Mouse (Mus musculus): ENCODE results near the gene Nrxn2. TPM values are rescaled to one million over a fixed set of nuclear protein-coding genes. Genes with fewer than 3 reads are reported as not detected.

Nrxn2 gene
- total and polyA plus RNA-seq, 3 experiments: 0.20 to 0.71 (median 0.30) TPM

- H3K4me2 ChIP-seq (ENCODE audit: insufficient read depth, low read depth, poor library complexity, severe bottlenecking): no peak overlapping the region
- H3K36me3 ChIP-seq (replicated peaks in 1 of 2; ENCODE audit: control insufficient read depth in 1 of 2, insufficient read depth in 1 of 2, low read length in 1 of 2): no peaks in the 10 kb centered on the region
- no peaks in the 10 kb centered on the region for H3K79me2 ChIP-seq (replicated peaks; ENCODE audit: control insufficient read depth, extremely low read depth, insufficient read depth, poor library complexity, severe bottlenecking)
- H3K4me3 ChIP-seq (replicated peaks in 1 of 3; ENCODE audit: low read depth in 2 of 3, low read length in 2 of 3, poor library complexity in 1 of 3): no peak overlapping the region
- dilution Hi-C loops (cut with MboI; ENCODE audit: extremely low pct_ligation_motif_present, extremely low pct_unique_long_range_greater_than_20kb, low sequenced_read_pairs) (no loop called here), in situ Hi-C loops (cut with MboI; ENCODE audit: low pct_ligation_motif_present, low pct_unique_long_range_greater_than_20kb, low sequenced_read_pairs) (no loop called here)
- H3K27me3 ChIP-seq (replicated peaks): no peaks in the 10 kb centered on the region
- H3K9me3 ChIP-seq (replicated peaks; ENCODE audit: low read length): no peaks in the 10 kb centered on the region
- DNase-seq (ENCODE audit: extremely low read depth): no peak
- TF ChIP-seq IRF4 (IDR thresholded peaks at IDR 0.05; ENCODE audit: low read depth, low read length): no peak
- TF ChIP-seq ETS1 (conservative IDR thresholded peaks at IDR 0.05; ENCODE audit: low read depth, low read length): no peak
- TF ChIP-seq E2F4 (IDR thresholded peaks at IDR 0.05; ENCODE audit: insufficient replicate concordance, low read depth, low read length): no peak
- TF ChIP-seq RAD21 (IDR thresholded peaks at IDR 0.05; ENCODE audit: low read depth, low read length): no peak
- no peak for TF ChIP-seq BHLHE40 (IDR thresholded peaks at IDR 0.05; ENCODE audit: low read depth, low read length)
- TF ChIP-seq ZNF384 (IDR thresholded peaks at IDR 0.05; ENCODE audit: low read depth, low read length): no peak
- TF ChIP-seq PAX5 (IDR thresholded peaks at IDR 0.05; ENCODE audit: low read length): no peak
- TF ChIP-seq SIN3A (IDR thresholded peaks at IDR 0.05; ENCODE audit: low read length): no peak
- no peak for TF ChIP-seq NRF1 (IDR thresholded peaks at IDR 0.05; ENCODE audit: low read depth, low read length)
- peaks cover 18 to 69% of the 10 kb centered on the region in 2 experiments for H3K4me1 ChIP-seq (ENCODE audit: control insufficient read depth in 1 of 2, insufficient read depth in 2 of 2)
- H3K27ac ChIP-seq (ENCODE audit: insufficient read depth, low read depth): no peak overlapping the region
- H3K9ac ChIP-seq (ENCODE audit: insufficient read depth, low read depth): no peak overlapping the region
These were observed 135.5 kb downstream of the Nrxn2 start for GRCm38 (mm10) chr19:6553819-6554582.

- Histone ChIP-seq H3K9me3 (replicated peaks; ENCODE audit: low read length) (no peaks in the 10 kb centered on the region), H3K4me3 (replicated peaks in 1 of 3; ENCODE audit: low read depth in 2 of 3, low read length in 2 of 3, poor library complexity in 1 of 3) (no peak overlapping the region), H3K4me1 (ENCODE audit: control insufficient read depth in 1 of 2, insufficient read depth in 2 of 2) (peaks cover 17 to 61% of the 10 kb centered on the region in 2 experiments), H3K79me2 (replicated peaks; ENCODE audit: control insufficient read depth, extremely low read depth, insufficient read depth, poor library complexity, severe bottlenecking) (no peaks in the 10 kb centered on the region), H3K27ac (ENCODE audit: insufficient read depth, low read depth) (peak overlapping the region; percentile 22; the same call in 1 of the 2 replicates), H3K4me2 (ENCODE audit: insufficient read depth, low read depth, poor library complexity, severe bottlenecking) (no peak overlapping the region), H3K9ac (ENCODE audit: insufficient read depth, low read depth) (no peak overlapping the region), H3K36me3 (replicated peaks in 1 of 2; ENCODE audit: control insufficient read depth in 1 of 2, insufficient read depth in 1 of 2, low read length in 1 of 2) (no peaks in the 10 kb centered on the region), H3K27me3 (replicated peaks) (no peaks in the 10 kb centered on the region)
- dilution Hi-C loops (cut with MboI; ENCODE audit: extremely low pct_ligation_motif_present, extremely low pct_unique_long_range_greater_than_20kb, low sequenced_read_pairs): no loop called here
- TF ChIP-seq KAT2A (IDR thresholded peaks at IDR 0.05; ENCODE audit: insufficient replicate concordance, low read length) (no peak), MAZ (IDR thresholded peaks at IDR 0.05; ENCODE audit: low read depth, low read length) (no peak), MEF2A (IDR thresholded peaks at IDR 0.05; ENCODE audit: borderline replicate concordance, low read depth, low read length) (no peak), USF2 (conservative IDR thresholded peaks at IDR 0.05; ENCODE audit: low read depth, low read length) (no peak), SIN3A (IDR thresholded peaks at IDR 0.05; ENCODE audit: low read length) (no peak)
- in situ Hi-C loops (cut with MboI; ENCODE audit: low pct_ligation_motif_present, low pct_unique_long_range_greater_than_20kb, low sequenced_read_pairs): no loop called here
- no peak for DNase-seq (ENCODE audit: extremely low read depth)
These were observed 141.0 kb downstream of the Nrxn2 start for GRCm38 (mm10) chr19:6559576-6559975.

All from CH12.LX (cell line).